Mouse (Mus musculus) lung, embryonic 16.5 days (tissue): ENCODE data around the gene Otogl. TPM values are rescaled to one million over a fixed set of nuclear protein-coding genes. Genes with fewer than 3 reads are reported as not detected.
A peak's percentile ranks its signal among the peaks of the same experiment; 100 is the strongest.

ENCODE experiments used
- ATAC-seq: fragments of 200-750 bp; cut with Nextera tagmentation; 2 replicates; pipeline ENCODE4 v1.8.0; 2017; ENCODE audit warnings: low read depth, mild to moderate bottlenecking, moderate library complexity
- H3K27ac ChIP-seq: fragments of 300-500 bp; sonication (generic); 2 replicates; pipeline ENCODE4 v1.5.1; 2014; ENCODE audit warnings: mild to moderate bottlenecking, control low read depth, low read length
- H3K27me3 ChIP-seq: fragments of 300-500 bp; sonication (generic); 2 replicates; pipeline ENCODE4 v1.6.1; 2014; ENCODE audit warnings: low read depth, low read length, mixed read lengths; ENCODE audit not compliant: control insufficient read depth, insufficient read depth
- H3K36me3 ChIP-seq: fragments of 300-500 bp; sonication (generic); 2 replicates; pipeline ENCODE4 v1.6.1; 2014; ENCODE audit warnings: low read length; ENCODE audit not compliant: control insufficient read depth, insufficient read depth
- H3K4me1 ChIP-seq: fragments of 300-500 bp; sonication (generic); replicated peaks from 2 replicates; pipeline ENCODE4 v1.6.1; 2014; ENCODE audit warnings: low read length, mixed read lengths; ENCODE audit not compliant: control insufficient read depth, insufficient read depth
- H3K4me2 ChIP-seq: fragments of 300-500 bp; sonication (generic); 2 replicates; pipeline ENCODE4 v1.6.1; 2014; ENCODE audit warnings: low read depth, low read length, control low read depth
- H3K4me3 ChIP-seq: fragments of 300-500 bp; sonication (generic); 2 replicates; pipeline ENCODE4 v1.5.1; 2014; ENCODE audit warnings: mild to moderate bottlenecking, low read length, control low read depth
- H3K9ac ChIP-seq: fragments of 300-500 bp; sonication (generic); 2 replicates; pipeline ENCODE4 v1.6.1; 2014; ENCODE audit warnings: low read length, control low read depth
- H3K9me3 ChIP-seq: fragments of 300-500 bp; sonication (generic); 2 replicates; pipeline ENCODE4 v1.6.1; 2016; ENCODE audit warnings: low read length; ENCODE audit not compliant: control insufficient read depth
- WGBS: fragments of 180-500 bp; shearing (Covaris S2); extraction: QIAGEN DNeasy Blood & Tissue Kit; methylation state at CpG from one replicate; pipeline ENCODE4 v1.1.7; 2014; 5-methylcytosine and 5-hydroxymethylcytosine counted together
- polyA plus RNA-seq: library from polyadenylated mRNA; unstranded; fragments of >200 nt; fragmentation: Nextera tagmentation; extraction: Ambion mirVana; gene quantifications from 2 replicates; pipeline ENCODE4 v1.2.1, GENCODE M21; 2015

The Otogl gene
- polyA plus RNA-seq, 1 experiment from 2014 or later: 0.06 TPM

DNA sequence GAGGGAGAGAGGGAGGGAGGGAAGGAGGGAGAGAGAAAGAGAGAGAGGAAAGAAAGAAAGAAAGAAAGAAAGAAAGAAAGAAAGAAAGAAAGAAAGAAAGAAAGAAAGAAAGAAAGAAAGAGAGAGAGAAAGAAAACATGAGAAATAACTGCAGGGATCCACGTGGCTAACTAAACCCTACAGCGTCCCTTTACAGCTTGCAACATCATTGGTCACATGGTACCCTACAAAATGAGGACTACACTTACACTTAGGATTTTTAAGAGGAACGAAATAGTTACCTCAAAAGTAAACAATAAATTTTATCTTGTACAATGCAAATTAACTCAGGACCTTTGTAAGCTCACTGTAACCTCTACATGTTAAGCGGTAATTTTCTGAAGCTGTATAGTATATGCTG is 15.8 kb downstream of the Otogl start:
- Histone ChIP-seq H3K4me2 (no peak overlapping the region), H3K27ac (no peak overlapping the region), H3K4me1 (peaks cover 4% of the 10 kb centered on the region; the same call in 1 of the 2 replicates), H3K9ac (no peak overlapping the region), H3K4me3 (no peak overlapping the region), H3K36me3 (no peaks in the 10 kb centered on the region), H3K27me3 (no peaks in the 10 kb centered on the region), H3K9me3 (no peaks in the 10 kb centered on the region)
- WGBS: 68% methylated on average over 4 of the region's 4 CpGs
- no peak for ATAC-seq

DNA sequence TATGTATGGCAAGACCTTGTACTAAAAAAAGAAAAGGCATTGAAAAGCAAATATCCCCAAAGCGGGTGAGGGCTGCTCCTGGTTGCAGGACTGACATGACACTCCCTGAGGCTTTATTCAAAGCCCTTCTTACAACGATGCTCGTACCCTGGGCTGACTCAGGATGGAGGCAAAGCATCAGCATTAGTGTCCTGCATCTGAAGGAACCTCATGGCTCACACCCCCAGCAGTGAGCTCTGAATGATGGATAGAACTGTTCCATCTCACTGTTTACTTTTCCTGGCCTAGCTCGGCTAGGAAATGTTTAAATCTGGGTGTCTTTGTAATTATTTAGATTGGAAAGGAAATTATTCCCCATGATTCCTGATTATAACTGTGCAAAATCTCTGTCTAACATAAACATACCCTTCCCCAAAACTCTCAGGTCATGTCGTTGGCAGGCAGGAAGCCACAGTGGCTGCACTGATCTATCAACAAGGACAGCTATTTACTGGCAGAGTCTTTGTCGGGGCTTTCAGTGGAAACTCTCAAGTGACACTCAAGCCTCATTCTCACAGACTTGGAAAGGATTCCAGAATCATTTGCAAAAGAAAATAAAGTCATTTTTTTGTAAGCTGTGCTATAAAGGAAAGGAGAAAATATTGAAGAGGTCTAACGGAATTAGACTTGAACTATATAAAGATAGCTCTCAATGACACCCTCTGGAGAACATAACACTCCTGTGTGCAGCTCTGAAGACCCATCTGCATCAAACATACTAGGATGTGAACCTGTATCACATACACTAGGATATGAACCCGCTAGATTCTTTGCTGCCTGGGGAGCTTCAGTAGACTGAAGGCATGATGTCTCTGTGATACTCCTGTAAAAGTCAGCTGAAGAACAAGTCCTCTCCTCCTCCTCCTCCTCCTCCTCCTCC is 17.0 kb downstream of the Otogl start:
- Histone ChIP-seq H3K27me3 (no peaks in the 10 kb centered on the region), H3K4me1 (peaks cover 4% of the 10 kb centered on the region; the same call in 1 of the 2 replicates), H3K4me3 (no peak overlapping the region), H3K9ac (no peak overlapping the region), H3K27ac (peak overlapping the region; percentile 39), H3K36me3 (no peaks in the 10 kb centered on the region), H3K4me2 (no peak overlapping the region), H3K9me3 (no peaks in the 10 kb centered on the region)
- WGBS: 15% methylated on average over 8 of the region's 8 CpGs
- ATAC-seq: peak; percentile 96

DNA sequence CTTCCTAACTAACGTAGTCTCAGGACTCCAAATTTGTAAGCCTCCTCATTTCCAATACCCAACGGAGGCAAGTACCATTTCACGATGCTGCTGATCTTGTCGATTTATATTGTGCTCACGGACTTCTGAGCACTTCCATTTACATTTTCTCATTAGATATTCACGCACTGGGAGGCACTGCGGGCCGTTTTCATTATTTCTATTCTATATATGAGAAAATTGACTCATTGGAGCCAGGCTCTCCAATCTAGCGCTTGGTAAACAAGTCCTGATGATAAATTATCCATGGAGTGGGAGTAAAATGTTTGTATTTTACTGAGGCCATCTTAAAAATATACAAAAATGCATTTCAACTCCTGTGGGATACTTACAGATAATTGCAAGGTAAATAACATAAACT is 21.5 kb downstream of the Otogl start:
- peak overlapping the region; percentile 4; the same call in 1 of the 2 replicates for H3K4me2 ChIP-seq
- H3K4me1 ChIP-seq: peaks cover 4% of the 10 kb centered on the region; the same call in 1 of the 2 replicates
- H3K4me3 ChIP-seq: no peak overlapping the region
- no peaks in the 10 kb centered on the region for H3K27me3 ChIP-seq
- no peak overlapping the region for H3K9ac ChIP-seq
- 56% methylated on average over 9 of the region's 9 CpGs for WGBS
- ATAC-seq: no peak
- H3K36me3 ChIP-seq: no peaks in the 10 kb centered on the region
- no peak overlapping the region for H3K27ac ChIP-seq
- no peaks in the 10 kb centered on the region for H3K9me3 ChIP-seq

DNA sequence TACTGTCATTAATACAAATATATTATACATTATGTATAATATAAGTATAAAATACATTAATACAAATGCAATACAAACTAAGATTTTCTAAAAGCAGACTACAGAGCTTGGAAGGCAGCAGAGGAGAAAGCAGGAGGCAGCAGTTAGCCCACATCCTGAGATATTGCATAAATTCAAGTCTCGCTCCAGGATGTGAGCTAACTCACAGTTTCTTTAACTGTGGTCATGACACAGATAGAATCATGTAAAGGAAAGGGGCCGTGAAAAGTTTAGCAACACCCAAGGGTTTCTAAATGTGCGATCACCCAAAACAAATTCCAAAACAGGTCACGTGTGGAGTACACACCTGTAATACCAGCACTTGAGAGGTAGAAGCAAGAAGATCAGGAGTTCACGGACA is 39.4 kb downstream of the Otogl start:
- no peak overlapping the region for H3K9ac ChIP-seq
- peaks cover 5% of the 10 kb centered on the region for H3K4me1 ChIP-seq
- no peaks in the 10 kb centered on the region for H3K36me3 ChIP-seq
- H3K4me3 ChIP-seq: no peak overlapping the region
- 88% methylated on average over 5 of the region's 5 CpGs for WGBS
- H3K4me2 ChIP-seq: no peak overlapping the region
- no peaks in the 10 kb centered on the region for H3K27me3 ChIP-seq
- no peaks in the 10 kb centered on the region for H3K9me3 ChIP-seq
- ATAC-seq: no peak
- no peak overlapping the region for H3K27ac ChIP-seq

DNA sequence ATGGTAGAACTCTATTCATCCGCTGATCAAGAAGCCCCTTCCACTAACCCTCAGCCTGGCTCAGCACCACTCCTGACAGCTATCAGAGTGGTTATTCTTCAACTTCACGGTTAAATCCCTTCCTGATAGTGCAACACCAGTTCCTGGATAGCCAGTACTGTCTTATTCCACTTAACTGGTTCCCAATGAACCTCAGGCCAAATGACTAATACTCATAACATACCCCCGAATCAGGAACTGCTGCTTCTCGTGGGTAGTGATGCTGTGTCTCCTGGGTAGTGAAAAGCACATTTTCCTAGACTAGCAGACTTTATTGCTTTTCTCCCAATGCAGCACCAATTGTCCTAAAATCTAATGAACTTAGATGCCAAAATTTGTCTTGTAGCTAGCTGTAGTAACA is 39.8 kb downstream of the Otogl start:
- Histone ChIP-seq H3K9me3 (no peaks in the 10 kb centered on the region), H3K27me3 (no peaks in the 10 kb centered on the region), H3K9ac (no peak overlapping the region), H3K36me3 (no peaks in the 10 kb centered on the region), H3K4me2 (no peak overlapping the region), H3K4me1 (peaks cover 5% of the 10 kb centered on the region), H3K27ac (no peak overlapping the region), H3K4me3 (no peak overlapping the region)
- WGBS: 74% methylated on average over 4 of the region's 4 CpGs
- ATAC-seq: no peak

DNA sequence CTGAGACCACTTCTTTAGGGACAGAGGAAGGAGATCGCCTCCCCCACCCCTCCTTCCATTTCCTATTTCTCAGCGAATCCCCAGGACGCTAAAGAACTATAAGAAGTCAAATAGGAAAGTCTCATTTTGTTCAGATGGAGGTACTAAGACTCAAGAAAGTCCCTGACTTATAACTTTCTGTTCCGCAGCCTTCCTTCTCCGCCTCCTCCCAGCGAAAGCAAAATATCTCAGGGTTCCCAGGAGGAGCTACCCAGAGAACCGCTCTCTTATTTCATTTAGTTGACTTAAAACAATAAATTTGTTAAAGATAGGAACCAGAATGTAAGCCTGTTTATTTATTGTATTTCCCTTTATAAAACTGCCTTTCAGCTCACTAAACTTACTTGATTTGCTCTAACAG is 41.4 kb downstream of the Otogl start:
- H3K27ac ChIP-seq: no peak overlapping the region

DNA sequence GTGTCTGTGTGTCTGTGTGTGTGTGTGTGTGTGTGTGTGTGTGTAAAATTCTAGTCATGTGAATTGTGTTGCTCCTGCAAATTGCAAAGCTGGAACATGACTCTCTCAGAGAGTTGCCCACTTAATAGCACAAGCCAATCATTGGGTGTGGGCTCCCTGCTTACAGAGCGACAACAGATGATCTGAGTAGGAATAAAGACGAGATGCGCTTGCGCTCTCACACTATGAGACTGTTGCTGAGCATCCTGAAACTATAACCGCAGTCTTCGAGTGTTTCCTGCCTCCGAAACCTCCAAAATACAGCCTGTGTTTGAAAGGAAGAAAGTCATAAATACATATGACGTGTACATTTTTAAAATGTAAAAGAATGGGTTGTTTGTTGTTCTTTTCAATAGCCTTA is 43.0 kb downstream of the Otogl start:
- H3K4me2 ChIP-seq: no peak overlapping the region

More for the DNA sequence above, 41.4 kb downstream of the Otogl start:
- Histone ChIP-seq H3K36me3 (no peaks in the 10 kb centered on the region), H3K9ac (no peak overlapping the region), H3K27me3 (no peaks in the 10 kb centered on the region), H3K4me2 (peak overlapping the region; percentile 38), H3K4me3 (no peak overlapping the region), H3K4me1 (peaks cover 5% of the 10 kb centered on the region), H3K9me3 (no peaks in the 10 kb centered on the region)
- WGBS: 37% methylated on average over 7 of the region's 7 CpGs
- ATAC-seq: no peak

DNA sequence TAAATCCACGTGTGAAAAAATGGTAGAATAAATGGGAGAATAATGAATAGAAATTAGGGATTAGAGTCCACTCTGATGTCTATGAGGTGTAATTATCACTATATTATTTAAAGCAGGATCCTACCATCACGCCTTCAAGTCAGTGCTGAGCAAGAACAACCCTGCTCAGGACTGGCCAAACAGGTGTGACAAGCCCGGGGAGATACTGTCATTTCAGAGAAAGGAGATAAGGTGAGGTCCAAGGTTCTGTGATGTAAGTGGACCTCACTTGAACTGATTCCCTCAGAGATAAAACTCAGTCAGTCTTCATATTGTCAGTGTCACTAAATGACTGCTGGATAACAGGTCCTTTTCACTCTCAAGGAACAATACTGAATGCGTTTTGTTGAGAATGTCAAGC is 44.5 kb downstream of the Otogl start:
- Histone ChIP-seq H3K9me3 (no peaks in the 10 kb centered on the region), H3K27ac (no peak overlapping the region), H3K4me2 (no peak overlapping the region), H3K4me1 (peaks cover 5% of the 10 kb centered on the region), H3K9ac (no peak overlapping the region), H3K27me3 (no peaks in the 10 kb centered on the region), H3K36me3 (no peaks in the 10 kb centered on the region), H3K4me3 (no peak overlapping the region)
- 57% methylated on average over 4 of the region's 4 CpGs for WGBS
- ATAC-seq: no peak

More for the DNA sequence above, 43.0 kb downstream of the Otogl start:
- H3K27ac ChIP-seq: no peak overlapping the region
- 90% methylated on average over 8 of the region's 8 CpGs for WGBS
- no peaks in the 10 kb centered on the region for H3K36me3 ChIP-seq
- H3K9me3 ChIP-seq: no peaks in the 10 kb centered on the region
- no peak overlapping the region for H3K9ac ChIP-seq
- no peaks in the 10 kb centered on the region for H3K27me3 ChIP-seq
- ATAC-seq: no peak
- peaks cover 5% of the 10 kb centered on the region for H3K4me1 ChIP-seq
- H3K4me3 ChIP-seq: no peak overlapping the region

DNA sequence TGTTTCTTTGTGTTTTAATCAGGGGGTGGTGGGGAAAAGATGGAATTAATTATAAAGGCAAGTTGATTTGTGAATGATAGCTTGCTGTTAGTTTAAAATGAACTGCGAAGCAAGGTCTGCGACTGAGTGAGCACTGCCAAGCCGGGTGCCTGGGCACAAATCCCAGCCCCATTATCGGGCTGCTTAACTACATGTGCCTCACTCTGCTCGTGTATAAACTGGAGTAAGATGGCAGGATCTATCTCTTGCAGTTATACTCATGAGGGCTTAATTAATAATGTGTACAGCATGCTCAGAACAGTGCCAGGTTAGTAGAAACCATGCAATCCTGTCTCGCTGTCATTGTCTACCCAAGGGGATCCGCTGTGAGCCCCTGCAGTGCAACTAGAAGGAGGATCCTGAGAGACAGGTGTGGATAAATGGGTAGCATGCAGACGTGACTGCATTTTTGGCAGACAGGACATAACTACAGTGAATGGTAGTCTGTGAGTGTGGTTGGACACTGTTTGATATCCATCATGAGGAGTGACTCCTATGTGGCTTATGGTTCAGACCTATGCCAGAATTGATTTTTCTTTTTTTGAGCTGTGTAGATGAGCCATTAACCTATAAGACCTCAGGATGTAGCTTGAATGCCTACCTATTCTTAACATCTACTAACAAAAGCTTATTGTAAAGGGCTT is 51.6 kb downstream of the Otogl start:
- Histone ChIP-seq H3K9me3 (no peaks in the 10 kb centered on the region; the same call in 1 of the 2 replicates), H3K4me1 (no peaks in the 10 kb centered on the region), H3K9ac (no peak overlapping the region), H3K4me2 (no peak overlapping the region), H3K27me3 (no peaks in the 10 kb centered on the region), H3K4me3 (no peak overlapping the region), H3K36me3 (no peaks in the 10 kb centered on the region), H3K27ac (no peak overlapping the region)
- 69% methylated on average over 8 of the region's 8 CpGs for WGBS
- ATAC-seq: no peak
